Comparison of ENCODE assay signal across 19 mouse cellular contexts in genomic region chr10:42913196-42913595, GRCm38 (mm10). TPM values are rescaled to one million over a fixed set of nuclear protein-coding genes. Genes with fewer than 3 reads are reported as not detected.
DNase-seq lines count a peak whose midpoint lies in the region; ATAC-seq and TF ChIP-seq lines count a peak whose summit lies in the region.
"Had no signal": no experiment of that assay in that cellular context is flagged by ENCODE, and none has a peak within 500 bp of the region (broad histone marks: within the 10 kb centered on the region; RNA-seq: fewer than 3 reads in every experiment).

No protein-coding gene starts in this region.

- H3K36me3 ChIP-seq in intestine, postnatal 0 days (ENCODE audit: control insufficient read depth, insufficient read depth): no peaks in the 10 kb centered on the region
- H3K36me3 ChIP-seq in intestine, embryonic 15.5 days: no peaks in the 10 kb centered on the region
- no peaks in the 10 kb centered on the region for H3K36me3 ChIP-seq in midbrain, postnatal 0 days (ENCODE audit: insufficient read depth, low read length)
- H3K36me3 ChIP-seq in midbrain, embryonic 11.5 days (ENCODE audit: control insufficient read depth, insufficient read depth, low read length): no peaks in the 10 kb centered on the region
- H3K36me3 ChIP-seq: heart, embryonic 13.5 days; hindbrain, embryonic 10.5 days; limb, embryonic 13.5 days; midbrain, embryonic 10.5 days; neural tube, embryonic 15.5 days had no signal

- WGBS in intestine, postnatal 0 days: 55% methylated on average over 4 of the region's 4 CpGs
- 53% methylated on average over 4 of the region's 4 CpGs for WGBS in intestine, embryonic 15.5 days
- 43% methylated on average over 4 of the region's 4 CpGs for WGBS in midbrain, postnatal 0 days
- 53% methylated on average over 4 of the region's 4 CpGs for WGBS in midbrain, embryonic 11.5 days

- no peak overlapping the region for H3K4me2 ChIP-seq in intestine, postnatal 0 days (replicated peaks; ENCODE audit: low read depth)
- no peak overlapping the region for H3K4me2 ChIP-seq in intestine, embryonic 15.5 days (replicated peaks)
- H3K4me2 ChIP-seq in midbrain, postnatal 0 days (ENCODE audit: low read depth, low read length, poor library complexity, severe bottlenecking): no peak overlapping the region
- no peak overlapping the region for H3K4me2 ChIP-seq in midbrain, embryonic 11.5 days
- H3K4me2 ChIP-seq: limb, embryonic 13.5 days; neural tube, embryonic 15.5 days had no signal

- no peak overlapping the region for H3K4me3 ChIP-seq in intestine, postnatal 0 days (ENCODE audit: low read depth, low read length)
- no peak overlapping the region for H3K4me3 ChIP-seq in intestine, embryonic 15.5 days (replicated peaks)
- no peak overlapping the region for H3K4me3 ChIP-seq in midbrain, postnatal 0 days (ENCODE audit: low read depth, low read length)
- H3K4me3 ChIP-seq in midbrain, embryonic 11.5 days (ENCODE audit: low read depth, low read length): no peak overlapping the region
- H3K4me3 ChIP-seq: heart, embryonic 13.5 days; hindbrain, embryonic 10.5 days; limb, embryonic 13.5 days; midbrain, embryonic 10.5 days; myocyte; neural tube, embryonic 15.5 days had no signal

- H3K9ac ChIP-seq in intestine, postnatal 0 days (ENCODE audit: low read depth, low read length): no peak overlapping the region
- no peak overlapping the region for H3K9ac ChIP-seq in intestine, embryonic 15.5 days
- no peak overlapping the region for H3K9ac ChIP-seq in midbrain, postnatal 0 days (replicated peaks; ENCODE audit: low read length, poor library complexity, severe bottlenecking)
- no peak overlapping the region for H3K9ac ChIP-seq in midbrain, embryonic 11.5 days (ENCODE audit: low read length)
- H3K9ac ChIP-seq: heart, embryonic 13.5 days; limb, embryonic 13.5 days; neural tube, embryonic 15.5 days had no signal

- TF ChIP-seq CTCF in intestine, postnatal 0 days (IDR thresholded peaks at IDR 0.05; ENCODE audit: low read depth): peak; percentile 58
- peak; percentile 47 for TF ChIP-seq CTCF in midbrain, postnatal 0 days (IDR thresholded peaks at IDR 0.05)

- peak; percentile 12 for DNase-seq in midbrain, postnatal 0 days (ENCODE audit: low spot score)
- no peak for DNase-seq in midbrain, embryonic 11.5 days (ENCODE audit: low spot score, missing footprints)
- peak; percentile 34 for DNase-seq in ES-CJ7 (ENCODE audit: low read depth, low spot score)
- peak; percentile 46 for DNase-seq in R1 (ENCODE audit: low read depth, low spot score)
- no peak for DNase-seq in kidney, postnatal 36 days
- DNase-seq: adrenal gland, postnatal 14 days; cerebellum, adult 2 months; lung, adult 18-20 months; lung, postnatal 4 days had no signal

- 0 out of 2 replicates have a peak, but pooled peaks cover 8% of the 10 kb centered on the region for H3K4me1 ChIP-seq in intestine, postnatal 0 days (replicated peaks; ENCODE audit: control insufficient read depth, insufficient read depth, low read length)
- H3K4me1 ChIP-seq in intestine, embryonic 15.5 days (replicated peaks): peaks cover 4% of the 10 kb centered on the region
- H3K4me1 ChIP-seq in midbrain, postnatal 0 days (ENCODE audit: insufficient read depth, low read length): no peaks in the 10 kb centered on the region
- no peaks in the 10 kb centered on the region for H3K4me1 ChIP-seq in midbrain, embryonic 11.5 days (ENCODE audit: control insufficient read depth, insufficient read depth, low read length)
- H3K4me1 ChIP-seq: neural tube, embryonic 15.5 days had no signal

- H3K9me3 ChIP-seq in intestine, postnatal 0 days (ENCODE audit: control insufficient read depth): no peaks in the 10 kb centered on the region
- H3K9me3 ChIP-seq in intestine, embryonic 15.5 days: no peaks in the 10 kb centered on the region
- H3K9me3 ChIP-seq in midbrain, postnatal 0 days (ENCODE audit: low read length): no peaks in the 10 kb centered on the region
- no peaks in the 10 kb centered on the region for H3K9me3 ChIP-seq in midbrain, embryonic 11.5 days (ENCODE audit: control insufficient read depth, low read length)
- H3K9me3 ChIP-seq: heart, embryonic 13.5 days; hindbrain, embryonic 10.5 days; limb, embryonic 13.5 days; midbrain, embryonic 10.5 days; neural tube, embryonic 15.5 days had no signal

- no peak overlapping the region for H3K27ac ChIP-seq in intestine, postnatal 0 days (ENCODE audit: low read depth, low read length)
- H3K27ac ChIP-seq in intestine, embryonic 15.5 days: no peak overlapping the region
- H3K27ac ChIP-seq in midbrain, postnatal 0 days (ENCODE audit: low read depth, low read length): no peak overlapping the region
- no peak overlapping the region for H3K27ac ChIP-seq in midbrain, embryonic 11.5 days (ENCODE audit: low read depth, low read length)
- H3K27ac ChIP-seq: hindbrain, embryonic 10.5 days; limb, embryonic 13.5 days; midbrain, embryonic 10.5 days; neural tube, embryonic 15.5 days had no signal

- H3K27me3 ChIP-seq in intestine, postnatal 0 days (replicated peaks; ENCODE audit: control insufficient read depth, insufficient read depth, low read length): no peaks in the 10 kb centered on the region
- no peaks in the 10 kb centered on the region for H3K27me3 ChIP-seq in intestine, embryonic 15.5 days (replicated peaks)
- no peaks in the 10 kb centered on the region for H3K27me3 ChIP-seq in midbrain, postnatal 0 days (ENCODE audit: insufficient read depth, low read length)
- no peaks in the 10 kb centered on the region for H3K27me3 ChIP-seq in midbrain, embryonic 11.5 days (ENCODE audit: control insufficient read depth, insufficient read depth, low read length)
- H3K27me3 ChIP-seq: heart, embryonic 13.5 days; limb, embryonic 13.5 days; neural tube, embryonic 15.5 days had no signal

- no peak for ATAC-seq in intestine, postnatal 0 days
- no peak for ATAC-seq in intestine, embryonic 15.5 days
- ATAC-seq in midbrain, postnatal 0 days (ENCODE audit: low FRiP score): no peak
- ATAC-seq in midbrain, embryonic 11.5 days (ENCODE audit: low FRiP score): no peak
- ATAC-seq: activated CD4-positive, CD25-positive, alpha-beta regulatory T cell, adult 4 months; CD4-positive, CD25-positive, alpha-beta regulatory T cell, adult 4 months had no signal

RNA-seq across cellular contexts. Expression of gene Scml4, which starts 53.0 kb away (rescaled TPM):
- polyA plus RNA-seq in intestine, postnatal 0 days (2015; fragmentation: Nextera tagmentation; extraction: Ambion mirVana): 13.0 and 13.7 TPM in 2 replicates
- 29.3 TPM in 2 replicates for polyA plus RNA-seq in intestine, embryonic 15.5 days (2015; fragmentation: Nextera tagmentation; extraction: Ambion mirVana)
- total RNA-seq in midbrain, postnatal 0 days (2014; rRNA removed): 53.8 and 57.1 TPM in 2 replicates
- polyA plus RNA-seq in midbrain, postnatal 0 days (2015; fragmentation: Nextera tagmentation; extraction: Ambion mirVana): 11.4 and 12.9 TPM in 2 replicates
- polyA plus RNA-seq in midbrain, embryonic 11.5 days (2014; fragmentation: Nextera tagmentation; extraction: Ambion mirVana): 1.1 and 1.4 TPM in 2 replicates

Comparison
In these comparisons a context has a peak if more than half of its experiments do, and no peak if none do; other contexts are left out.
1. DNase-seq: peak in midbrain, postnatal 0 days (single experiment), ES-CJ7 (single experiment) and R1 (single experiment); none in midbrain, embryonic 11.5 days (single experiment) and kidney, postnatal 36 days (0 of 2).